Mouse (Mus musculus) kidney, embryonic 14.5 days (tissue): ENCODE measurements around the gene Ooep. TPM values are rescaled to one million over a fixed set of nuclear protein-coding genes. Genes with fewer than 3 reads are reported as not detected.

Experiments used
- ATAC-seq: fragments of 200-750 bp; cut with Nextera tagmentation; 2 replicates; pipeline ENCODE4 v1.8.0; 2017; ENCODE audit warnings: moderate number of reproducible peaks, mild to moderate bottlenecking, moderate TSS enrichment, moderate library complexity; ENCODE audit not compliant: low FRiP score, low TSS enrichment
- H3K27ac ChIP-seq: fragments of 300-500 bp; sonication (generic); 2 replicates; pipeline ENCODE4 v1.5.1; 2014; ENCODE audit warnings: low read depth, mild to moderate bottlenecking, low read length, moderate library complexity, mixed read lengths
- H3K27me3 ChIP-seq: fragments of 300-500 bp; sonication (generic); 2 replicates; pipeline ENCODE4 v1.6.1; 2014; ENCODE audit warnings: mild to moderate bottlenecking, low read length; ENCODE audit not compliant: control insufficient read depth, insufficient read depth
- H3K36me3 ChIP-seq: fragments of 300-500 bp; sonication (generic); 2 replicates; pipeline ENCODE4 v1.6.1; 2014; ENCODE audit warnings: low read length, mixed read lengths; ENCODE audit not compliant: control insufficient read depth, insufficient read depth
- H3K4me1 ChIP-seq: fragments of 300-500 bp; sonication (generic); 2 replicates; pipeline ENCODE4 v1.6.1; 2014; ENCODE audit warnings: low read length, mixed read lengths; ENCODE audit not compliant: control insufficient read depth, insufficient read depth
- H3K4me2 ChIP-seq: fragments of 300-500 bp; sonication (generic); replicated peaks from 2 replicates; pipeline ENCODE4 v1.6.1; 2014; ENCODE audit warnings: low read depth, mild to moderate bottlenecking, low read length
- H3K4me3 ChIP-seq: fragments of 300-500 bp; sonication (generic); 2 replicates; pipeline ENCODE4 v1.5.1; 2014; ENCODE audit warnings: mild to moderate bottlenecking, low read length
- H3K9ac ChIP-seq: fragments of 300-500 bp; sonication (generic); 2 replicates; pipeline ENCODE4 v1.6.1; 2014; ENCODE audit warnings: low read depth, mild to moderate bottlenecking, low read length, moderate library complexity
- H3K9me3 ChIP-seq: fragments of 300-500 bp; sonication (generic); 2 replicates; pipeline ENCODE4 v1.6.1; 2016; ENCODE audit warnings: low read length; ENCODE audit not compliant: control insufficient read depth
- WGBS: fragments of 180-500 bp; shearing (Covaris S2); extraction: QIAGEN DNeasy Blood & Tissue Kit; methylation state at CpG from one replicate; pipeline ENCODE4 v1.1.7; 2014; 5-methylcytosine and 5-hydroxymethylcytosine counted together
- polyA plus RNA-seq: library from polyadenylated mRNA; unstranded; fragments of >200 nt; fragmentation: Nextera tagmentation; extraction: Ambion mirVana; gene quantifications from 2 replicates; pipeline ENCODE4 v1.2.1, GENCODE M21; 2014

Gene Ooep
- polyA plus RNA-seq, 1 experiment from 2014 or later = 2.1 TPM

DNA sequence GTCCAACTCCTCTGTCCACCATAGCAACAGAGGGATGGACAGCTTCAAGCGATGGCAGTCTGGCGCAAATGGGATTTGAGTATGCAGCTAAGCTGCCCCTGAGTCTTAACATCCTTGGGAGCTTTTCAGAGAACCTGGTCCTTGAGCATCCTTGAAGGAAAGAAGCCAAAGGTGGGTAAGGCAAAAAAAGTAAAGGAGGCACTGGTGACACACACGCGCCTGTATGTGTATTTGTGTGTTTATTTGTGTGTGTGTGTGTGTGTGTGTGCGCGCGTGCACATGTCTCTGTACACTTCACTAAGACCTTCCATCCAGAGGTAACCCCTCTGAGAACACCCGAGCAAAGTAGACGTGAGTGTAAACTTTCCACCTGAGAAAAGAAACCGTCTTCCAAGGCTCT, 15.2 kb upstream of the Ooep start:
- Histone ChIP-seq H3K4me3 (no peak overlapping the region), H3K27ac (no peak overlapping the region), H3K4me1 (no peaks in the 10 kb centered on the region), H3K9me3 (no peaks in the 10 kb centered on the region), H3K27me3 (peaks cover 43% of the 10 kb centered on the region), H3K36me3 (no peaks in the 10 kb centered on the region), H3K4me2 (no peak overlapping the region), H3K9ac (no peak overlapping the region)
- 87% methylated on average over 10 of the region's 10 CpGs for WGBS
- ATAC-seq = no peak

DNA sequence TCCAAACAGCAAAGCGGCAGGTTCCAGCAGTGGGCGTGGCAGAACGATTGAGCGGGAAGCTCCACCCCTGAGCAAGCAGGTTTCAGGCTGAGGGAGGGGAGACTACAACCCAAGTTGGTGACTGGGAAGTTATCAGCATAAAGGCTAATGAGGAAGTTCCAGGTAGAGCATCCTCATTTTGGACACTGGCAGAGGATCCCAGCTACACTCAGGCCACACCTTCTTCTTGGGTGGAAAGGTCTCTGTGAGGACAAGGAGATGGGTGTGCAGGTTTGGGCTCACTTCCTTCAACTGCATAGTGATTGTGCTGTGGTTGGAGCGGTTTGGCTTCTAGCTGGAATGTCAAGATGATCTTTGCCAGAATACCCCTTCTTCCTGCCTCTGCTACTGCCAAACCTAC, 11.5 kb upstream of the Ooep start:
- H3K4me1 ChIP-seq = no peaks in the 10 kb centered on the region
- H3K27ac ChIP-seq = no peak overlapping the region
- no peak overlapping the region for H3K4me3 ChIP-seq
- ATAC-seq = no peak
- H3K9me3 ChIP-seq = no peaks in the 10 kb centered on the region
- H3K9ac ChIP-seq = no peak overlapping the region
- no peak overlapping the region for H3K4me2 ChIP-seq
- peaks cover 16% of the 10 kb centered on the region for H3K27me3 ChIP-seq
- WGBS = 42% methylated on average over 5 of the region's 5 CpGs
- H3K36me3 ChIP-seq = no peaks in the 10 kb centered on the region

DNA sequence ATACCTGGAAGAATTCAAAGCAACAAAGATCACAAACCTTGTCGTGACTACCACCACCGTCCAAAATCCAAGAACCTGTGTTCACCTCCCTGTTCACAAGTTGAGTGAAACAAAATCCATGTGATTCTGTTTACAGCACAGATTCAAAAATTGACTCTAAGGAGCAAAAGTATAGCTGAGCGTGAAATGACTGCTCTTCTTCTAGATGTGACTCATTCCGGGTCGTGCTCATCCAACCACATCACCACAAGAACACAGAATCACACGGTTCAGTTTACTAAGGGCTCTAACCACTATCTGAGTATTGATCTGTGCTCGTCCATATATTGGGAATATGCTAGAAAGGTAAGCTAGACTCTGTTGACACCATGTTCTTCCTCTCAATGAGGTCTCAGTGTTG, 8.4 kb upstream of the Ooep start:
- H3K27me3 ChIP-seq = no peaks in the 10 kb centered on the region
- no peak overlapping the region for H3K27ac ChIP-seq
- no peak overlapping the region for H3K9ac ChIP-seq
- H3K4me3 ChIP-seq = no peak overlapping the region
- H3K4me1 ChIP-seq = no peaks in the 10 kb centered on the region
- no peaks in the 10 kb centered on the region for H3K9me3 ChIP-seq
- no peak for ATAC-seq
- H3K36me3 ChIP-seq = no peaks in the 10 kb centered on the region
- 86% methylated on average over 7 of the region's 7 CpGs for WGBS
- no peak overlapping the region for H3K4me2 ChIP-seq

DNA sequence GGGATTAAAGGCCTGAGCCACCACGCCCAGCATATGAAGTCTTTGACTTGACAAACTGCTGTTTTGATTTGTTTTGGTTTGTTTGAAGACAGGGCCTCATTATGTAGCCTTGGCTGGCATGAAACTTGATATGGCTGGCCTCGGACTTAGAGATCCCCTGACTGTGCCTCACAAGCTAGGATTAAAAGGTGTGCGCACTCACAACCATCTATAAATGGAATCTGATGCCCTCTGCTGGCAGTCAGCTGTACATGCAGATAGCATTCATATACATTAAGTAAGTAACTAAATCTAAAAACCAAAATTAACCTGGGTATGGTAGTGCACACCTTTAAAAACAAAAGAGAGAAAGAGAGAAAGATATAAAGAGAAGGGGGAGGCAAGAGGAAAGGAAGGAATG, 7.4 kb upstream of the Ooep start:
- no peaks in the 10 kb centered on the region for H3K4me1 ChIP-seq
- no peak for ATAC-seq
- no peaks in the 10 kb centered on the region for H3K27me3 ChIP-seq
- no peaks in the 10 kb centered on the region for H3K36me3 ChIP-seq
- H3K9me3 ChIP-seq = no peaks in the 10 kb centered on the region
- WGBS = 44% methylated on average over 3 of the region's 3 CpGs
- no peak overlapping the region for H3K4me2 ChIP-seq
- no peak overlapping the region for H3K9ac ChIP-seq
- H3K27ac ChIP-seq = no peak overlapping the region
- no peak overlapping the region for H3K4me3 ChIP-seq

DNA sequence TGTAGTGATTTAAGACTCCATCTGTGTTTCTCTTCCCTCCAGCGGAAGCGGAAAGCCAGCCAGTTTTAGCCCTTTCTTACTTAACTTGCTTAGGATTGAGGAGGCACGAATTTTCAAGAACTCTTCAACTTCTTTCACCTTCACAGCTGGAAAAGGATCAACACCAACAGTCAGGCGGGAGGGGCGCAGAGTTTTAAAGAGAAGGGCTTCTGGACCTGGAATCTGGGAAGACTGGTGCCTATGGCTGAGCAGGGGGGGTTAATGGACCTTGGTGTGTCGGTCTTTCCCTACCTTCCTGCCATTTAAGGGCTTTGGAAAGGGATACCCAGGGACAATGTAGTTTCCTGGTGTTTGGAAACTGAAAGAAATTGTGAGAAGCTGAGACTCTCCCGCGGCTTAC, 979 bp downstream of the Ooep start:
- Histone ChIP-seq H3K36me3 (no peaks in the 10 kb centered on the region), H3K9ac (no peak overlapping the region), H3K9me3 (no peaks in the 10 kb centered on the region), H3K27ac (no peak overlapping the region), H3K4me3 (no peak overlapping the region; the same call in 1 of the 2 replicates), H3K27me3 (peaks cover 8% of the 10 kb centered on the region; the same call in 1 of the 2 replicates), H3K4me1 (peaks cover 12% of the 10 kb centered on the region), H3K4me2 (peak overlapping the region; percentile 51; the same call in 1 of the 2 replicates)
- no peak for ATAC-seq
- 37% methylated on average over 8 of the region's 8 CpGs for WGBS

DNA sequence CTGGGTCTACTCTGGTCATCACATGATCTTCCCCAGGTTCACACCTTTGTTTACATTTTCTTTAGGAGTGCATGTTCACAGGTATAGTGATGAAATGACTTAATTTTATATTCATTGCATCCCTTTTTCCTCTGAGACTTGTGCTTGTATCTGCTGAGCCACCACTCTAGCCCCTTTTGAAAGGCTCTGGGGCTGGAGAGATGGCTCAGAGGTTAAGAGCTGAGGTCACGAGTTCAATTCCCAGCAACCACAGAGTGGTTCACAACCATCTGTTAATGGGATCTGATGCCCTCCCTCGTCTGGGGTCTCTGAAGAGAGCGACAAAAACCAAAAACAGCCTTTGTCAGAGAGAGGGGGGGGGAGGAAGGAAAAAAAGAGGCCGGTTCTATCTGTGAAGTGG, 3.0 kb downstream of the Ooep start:
- H3K4me1 ChIP-seq = peaks cover 12% of the 10 kb centered on the region
- no peak overlapping the region for H3K4me2 ChIP-seq
- H3K27me3 ChIP-seq = peaks cover 8% of the 10 kb centered on the region; the same call in 1 of the 2 replicates
- H3K36me3 ChIP-seq = no peaks in the 10 kb centered on the region
- H3K4me3 ChIP-seq = no peak overlapping the region
- 79% methylated on average over 4 of the region's 4 CpGs for WGBS
- no peak overlapping the region for H3K9ac ChIP-seq
- ATAC-seq = no peak
- H3K27ac ChIP-seq = no peak overlapping the region
- H3K9me3 ChIP-seq = no peaks in the 10 kb centered on the region

DNA sequence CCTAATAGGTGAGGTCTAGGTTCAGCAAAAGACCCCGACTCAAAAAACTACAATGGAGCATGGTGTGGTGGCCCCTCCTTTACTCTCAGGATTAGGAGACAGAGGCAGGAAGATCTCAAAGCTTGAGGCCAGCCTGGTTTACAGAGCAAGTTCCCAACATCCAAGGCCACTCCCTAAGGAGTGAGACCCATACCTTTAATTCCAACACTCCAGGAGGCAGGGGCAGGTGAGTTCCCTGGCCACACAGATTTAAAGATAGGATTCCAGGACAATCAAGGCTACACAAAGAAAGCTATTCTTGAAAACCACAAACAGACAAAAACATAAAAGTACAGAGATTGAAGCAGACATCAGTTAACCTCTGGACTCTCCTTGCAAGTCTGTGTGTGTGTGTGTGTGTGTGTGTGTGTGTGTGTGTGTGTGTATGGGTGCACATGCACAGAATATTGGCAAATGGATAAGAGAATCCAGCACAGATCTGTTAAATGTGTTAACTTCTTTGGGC, 3.6 kb downstream of the Ooep start:
- Histone ChIP-seq H3K27ac (no peak overlapping the region), H3K9ac (no peak overlapping the region), H3K27me3 (peaks cover 8% of the 10 kb centered on the region; the same call in 1 of the 2 replicates), H3K4me1 (peaks cover 12% of the 10 kb centered on the region), H3K4me2 (no peak overlapping the region), H3K4me3 (no peak overlapping the region), H3K36me3 (no peaks in the 10 kb centered on the region), H3K9me3 (no peaks in the 10 kb centered on the region)
- ATAC-seq = no peak
- WGBS = 67% methylated on average over 1 of the region's 1 CpGs

DNA sequence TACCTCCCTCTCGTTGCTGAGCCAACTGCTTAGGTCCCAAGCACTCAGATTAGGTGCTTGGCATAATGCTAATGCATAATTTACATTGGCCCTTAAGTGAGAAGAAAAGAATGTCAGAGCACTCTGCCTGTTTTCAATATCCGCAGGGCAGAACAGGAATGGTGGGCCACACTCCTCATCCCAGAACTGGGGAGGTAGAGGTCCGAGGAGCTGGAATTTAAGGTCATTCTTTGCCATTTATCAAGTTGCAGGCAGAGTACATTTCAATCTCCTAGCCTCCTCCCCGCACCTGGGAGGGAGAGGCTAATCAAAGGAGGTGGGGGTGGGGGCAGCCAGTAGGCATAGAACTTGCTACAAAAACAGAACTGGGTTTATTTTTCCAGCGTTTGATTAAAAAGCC, 4.1 kb downstream of the Ooep start:
- Histone ChIP-seq H3K4me3 (no peak overlapping the region), H3K4me2 (no peak overlapping the region), H3K27me3 (peaks cover 8% of the 10 kb centered on the region; the same call in 1 of the 2 replicates), H3K9ac (no peak overlapping the region), H3K9me3 (no peaks in the 10 kb centered on the region), H3K27ac (no peak overlapping the region), H3K36me3 (no peaks in the 10 kb centered on the region), H3K4me1 (peaks cover 12% of the 10 kb centered on the region)
- WGBS = 34% methylated on average over 5 of the region's 5 CpGs
- ATAC-seq = no peak

DNA sequence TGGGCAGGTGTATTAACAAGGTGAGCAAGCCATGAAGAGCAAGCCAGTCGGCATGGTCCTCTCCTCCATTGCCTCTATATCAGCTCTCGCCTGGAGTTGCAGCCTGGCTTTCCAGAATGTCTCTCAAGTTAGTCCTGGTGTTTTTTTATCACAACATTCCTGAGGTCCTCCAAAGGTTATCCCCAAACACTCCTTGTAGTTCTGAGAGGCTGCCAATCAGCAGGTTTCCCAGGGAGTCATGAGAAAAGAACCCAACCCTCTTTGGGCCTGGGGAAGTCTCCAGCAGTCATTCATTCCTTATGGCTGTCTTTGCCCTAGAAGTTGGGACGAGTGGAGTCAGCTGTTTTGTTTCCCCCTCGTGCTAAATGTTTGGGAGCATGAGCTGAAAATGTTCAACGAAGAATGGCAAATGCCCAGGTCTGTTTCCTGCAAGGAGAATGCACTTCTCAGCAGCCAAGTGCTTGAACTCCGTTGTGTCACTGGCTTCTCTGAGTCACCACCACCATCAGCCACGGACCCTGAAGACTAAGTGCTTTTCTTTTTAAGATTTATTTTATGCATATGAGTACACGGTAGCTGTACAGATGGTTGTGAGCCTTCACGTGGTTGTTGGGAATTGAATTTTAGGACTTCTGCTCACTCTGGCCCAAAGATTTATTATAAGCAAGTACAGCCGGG, 5.6 kb downstream of the Ooep start:
- no peaks in the 10 kb centered on the region for H3K36me3 ChIP-seq
- no peak overlapping the region for H3K4me3 ChIP-seq
- peaks cover 5% of the 10 kb centered on the region; the same call in 1 of the 2 replicates for H3K4me1 ChIP-seq
- 80% methylated on average over 10 of the region's 10 CpGs for WGBS
- H3K27me3 ChIP-seq = no peaks in the 10 kb centered on the region
- H3K9ac ChIP-seq = no peak overlapping the region
- no peak overlapping the region for H3K27ac ChIP-seq
- no peaks in the 10 kb centered on the region for H3K9me3 ChIP-seq
- H3K4me2 ChIP-seq = no peak overlapping the region
- ATAC-seq = no peak
